Mouse (Mus musculus): ENCODE measurements around the gene Tmem253. TPM values are rescaled to one million over a fixed set of nuclear protein-coding genes. Genes with fewer than 3 reads are reported as not detected.

The Tmem253 gene
- total and polyA plus RNA-seq, 3 experiments: 0.27 to 2.5 (median 0.29) TPM

- ATAC-seq (ENCODE audit: extremely low read depth, insufficient number of reproducible peaks, low FRiP score, poor library complexity, severe bottlenecking): no peak
- Histone ChIP-seq H3K36me3 (replicated peaks) (peaks cover 46% of the 10 kb centered on the region), H3K27me3 (ENCODE audit: insufficient read depth, low read length) (no peaks in the 10 kb centered on the region), H3K4me3 (ENCODE audit: low read depth, low read length) (no peak overlapping the region), H3K4me1 (ENCODE audit: insufficient read depth, low read depth, low read length) (peaks cover 66% of the 10 kb centered on the region), H3K9me3 (replicated peaks) (no peaks in the 10 kb centered on the region)
- TF ChIP-seq TAL1 (conservative IDR thresholded peaks at IDR 0.05; ENCODE audit: low read depth, low read length) (no peak), GATA2 (IDR thresholded peaks at IDR 0.05; ENCODE audit: borderline replicate concordance, low read depth, low read length) (no peak), GATA1 (IDR thresholded peaks at IDR 0.05; ENCODE audit: borderline replicate concordance, low read length) (no peak), CTCF (IDR thresholded peaks at IDR 0.05; ENCODE audit: low read depth, low read length) (no peak), POLR2AphosphoS5 (IDR thresholded peaks at IDR 0.05; ENCODE audit: insufficient replicate concordance, low read depth, low read length) (no peak)
- DNase-seq (ENCODE audit: low spot score): no peak
Observed at GRCm38 (mm10) chr14:52013021-52013610, 2.3 kb upstream of the Tmem253 start.

GRCm38 (mm10) chr14:52013771-52014219 is 1.7 kb upstream of the Tmem253 start:
- no peak for TF ChIP-seq GATA2 (IDR thresholded peaks at IDR 0.05; ENCODE audit: borderline replicate concordance, low read depth, low read length)
- no peak for TF ChIP-seq CTCF (IDR thresholded peaks at IDR 0.05; ENCODE audit: low read depth, low read length)
- TF ChIP-seq GATA1 (IDR thresholded peaks at IDR 0.05; ENCODE audit: borderline replicate concordance, low read length): no peak
- TF ChIP-seq POLR2AphosphoS5 (IDR thresholded peaks at IDR 0.05; ENCODE audit: insufficient replicate concordance, low read depth, low read length): no peak
- no peak for TF ChIP-seq TAL1 (conservative IDR thresholded peaks at IDR 0.05; ENCODE audit: low read depth, low read length)
- DNase-seq (ENCODE audit: low spot score): peak; percentile 46
- peak overlapping the region; percentile 71 for H3K4me3 ChIP-seq (ENCODE audit: low read depth, low read length)
- H3K27me3 ChIP-seq (ENCODE audit: insufficient read depth, low read length): no peaks in the 10 kb centered on the region
- peaks cover 46% of the 10 kb centered on the region for H3K36me3 ChIP-seq (replicated peaks)
- no peaks in the 10 kb centered on the region for H3K9me3 ChIP-seq (replicated peaks)
- peaks cover 67% of the 10 kb centered on the region for H3K4me1 ChIP-seq (ENCODE audit: insufficient read depth, low read depth, low read length)
- no peak for ATAC-seq (ENCODE audit: extremely low read depth, insufficient number of reproducible peaks, low FRiP score, poor library complexity, severe bottlenecking)

- no peak for TF ChIP-seq TAL1 (conservative IDR thresholded peaks at IDR 0.05; ENCODE audit: low read depth, low read length)
- TF ChIP-seq CTCF (IDR thresholded peaks at IDR 0.05; ENCODE audit: low read depth, low read length): no peak
- TF ChIP-seq GATA2 (IDR thresholded peaks at IDR 0.05; ENCODE audit: borderline replicate concordance, low read depth, low read length): no peak
- TF ChIP-seq POLR2AphosphoS5 (IDR thresholded peaks at IDR 0.05; ENCODE audit: insufficient replicate concordance, low read depth, low read length): no peak
- no peak for TF ChIP-seq GATA1 (IDR thresholded peaks at IDR 0.05; ENCODE audit: borderline replicate concordance, low read length)
- Histone ChIP-seq H3K36me3 (replicated peaks) (peaks cover 41% of the 10 kb centered on the region), H3K9me3 (replicated peaks) (no peaks in the 10 kb centered on the region), H3K27me3 (ENCODE audit: insufficient read depth, low read length) (no peaks in the 10 kb centered on the region), H3K4me1 (ENCODE audit: insufficient read depth, low read depth, low read length) (peaks cover 67% of the 10 kb centered on the region), H3K4me3 (ENCODE audit: low read depth, low read length) (peak overlapping the region; percentile 71)
- ATAC-seq (ENCODE audit: extremely low read depth, insufficient number of reproducible peaks, low FRiP score, poor library complexity, severe bottlenecking) (no peak), DNase-seq (ENCODE audit: low spot score) (peak; percentile 34)
Observed at GRCm38 (mm10) chr14:52014271-52014760, 1.1 kb upstream of the Tmem253 start.

- TF ChIP-seq GATA1 (IDR thresholded peaks at IDR 0.05; ENCODE audit: borderline replicate concordance, low read length) (no peak), POLR2AphosphoS5 (IDR thresholded peaks at IDR 0.05; ENCODE audit: insufficient replicate concordance, low read depth, low read length) (no peak), CTCF (IDR thresholded peaks at IDR 0.05; ENCODE audit: low read depth, low read length) (no peak), TAL1 (conservative IDR thresholded peaks at IDR 0.05; ENCODE audit: low read depth, low read length) (no peak), GATA2 (IDR thresholded peaks at IDR 0.05; ENCODE audit: borderline replicate concordance, low read depth, low read length) (no peak)
- ATAC-seq (ENCODE audit: extremely low read depth, insufficient number of reproducible peaks, low FRiP score, poor library complexity, severe bottlenecking) (peak; percentile 42; the same call in 1 of the 2 replicates), DNase-seq (ENCODE audit: low spot score) (peak; percentile 73)
- Histone ChIP-seq H3K36me3 (replicated peaks) (peaks cover 36% of the 10 kb centered on the region), H3K27me3 (ENCODE audit: insufficient read depth, low read length) (no peaks in the 10 kb centered on the region), H3K4me3 (ENCODE audit: low read depth, low read length) (peak overlapping the region; percentile 71), H3K4me1 (ENCODE audit: insufficient read depth, low read depth, low read length) (peaks cover 65% of the 10 kb centered on the region), H3K9me3 (replicated peaks) (no peaks in the 10 kb centered on the region)
Observed at GRCm38 (mm10) chr14:52014761-52015311, 622 bp upstream of the Tmem253 start.

- Histone ChIP-seq H3K4me3 (ENCODE audit: low read depth, low read length) (no peak overlapping the region), H3K27me3 (ENCODE audit: insufficient read depth, low read length) (no peaks in the 10 kb centered on the region), H3K36me3 (replicated peaks) (peaks cover 24% of the 10 kb centered on the region), H3K9me3 (replicated peaks) (no peaks in the 10 kb centered on the region), H3K4me1 (ENCODE audit: insufficient read depth, low read depth, low read length) (peaks cover 70% of the 10 kb centered on the region)
- ATAC-seq (ENCODE audit: extremely low read depth, insufficient number of reproducible peaks, low FRiP score, poor library complexity, severe bottlenecking): no peak
- no peak for DNase-seq (ENCODE audit: low spot score)
- TF ChIP-seq POLR2AphosphoS5 (IDR thresholded peaks at IDR 0.05; ENCODE audit: insufficient replicate concordance, low read depth, low read length): no peak
- TF ChIP-seq GATA2 (IDR thresholded peaks at IDR 0.05; ENCODE audit: borderline replicate concordance, low read depth, low read length): no peak
- TF ChIP-seq TAL1 (conservative IDR thresholded peaks at IDR 0.05; ENCODE audit: low read depth, low read length): no peak
- no peak for TF ChIP-seq CTCF (IDR thresholded peaks at IDR 0.05; ENCODE audit: low read depth, low read length)
- TF ChIP-seq GATA1 (IDR thresholded peaks at IDR 0.05; ENCODE audit: borderline replicate concordance, low read length): no peak
Observed at GRCm38 (mm10) chr14:52016625-52017405, 1.4 kb downstream of the Tmem253 start.

- TF ChIP-seq CTCF (IDR thresholded peaks at IDR 0.05; ENCODE audit: low read depth, low read length) (no peak), TAL1 (conservative IDR thresholded peaks at IDR 0.05; ENCODE audit: low read depth, low read length) (no peak), GATA2 (IDR thresholded peaks at IDR 0.05; ENCODE audit: borderline replicate concordance, low read depth, low read length) (no peak), POLR2AphosphoS5 (IDR thresholded peaks at IDR 0.05; ENCODE audit: insufficient replicate concordance, low read depth, low read length) (no peak), GATA1 (IDR thresholded peaks at IDR 0.05; ENCODE audit: borderline replicate concordance, low read length) (no peak)
- Histone ChIP-seq H3K27me3 (ENCODE audit: insufficient read depth, low read length) (no peaks in the 10 kb centered on the region), H3K36me3 (replicated peaks) (peaks cover 24% of the 10 kb centered on the region), H3K4me3 (ENCODE audit: low read depth, low read length) (no peak overlapping the region), H3K4me1 (ENCODE audit: insufficient read depth, low read depth, low read length) (peaks cover 74% of the 10 kb centered on the region), H3K9me3 (replicated peaks) (no peaks in the 10 kb centered on the region)
- no peak for DNase-seq (ENCODE audit: low spot score)
- ATAC-seq (ENCODE audit: extremely low read depth, insufficient number of reproducible peaks, low FRiP score, poor library complexity, severe bottlenecking): no peak
Observed at GRCm38 (mm10) chr14:52017662-52018061, 2.2 kb downstream of the Tmem253 start.
